Mouse (Mus musculus): ENCODE measurements at regions not wholly inside any gene's neighbourhood (a gene's known extent, or its start where the extent isn't known, plus 50 kb on each side); places are given as distances from the start of the nearest gene placed in this dataset.

- DNase-seq = no peak
Measured at GRCm38 (mm10) chr17:88910144-88910543, 118.4 kb upstream of the Lhcgr start.

GRCm38 (mm10) chr17:88901742-88902141 is 110.0 kb upstream of the Lhcgr start:
- DNase-seq = no peak

- no peak for DNase-seq
Measured at GRCm38 (mm10) chr17:88900904-88901303, 109.1 kb upstream of the Lhcgr start.

- DNase-seq = no peak
Measured at GRCm38 (mm10) chr17:88898705-88899668, 107.2 kb upstream of the Lhcgr start.

GRCm38 (mm10) chr17:88893451-88893850 is 101.7 kb upstream of the Lhcgr start:
- DNase-seq = no peak

GRCm38 (mm10) chr17:88885526-88885925 is 93.7 kb upstream of the Lhcgr start:
- no peak for DNase-seq

- DNase-seq = no peak
Measured at GRCm38 (mm10) chr17:88879736-88880135, 87.9 kb upstream of the Lhcgr start.

- no peak for DNase-seq
Measured at GRCm38 (mm10) chr17:88870342-88870985, 78.7 kb upstream of the Lhcgr start.

GRCm38 (mm10) chr17:88864631-88865030 is 72.8 kb upstream of the Lhcgr start:
- no peak for DNase-seq

GRCm38 (mm10) chr17:88864214-88864613 is 72.4 kb upstream of the Lhcgr start:
- no peak for DNase-seq

GRCm38 (mm10) chr17:88861128-88861527 is 69.3 kb upstream of the Lhcgr start:
- peak; percentile 29 for DNase-seq

GRCm38 (mm10) chr17:88860576-88860975 is 68.8 kb upstream of the Lhcgr start:
- no peak for DNase-seq

- DNase-seq = peak; percentile 68
Measured at GRCm38 (mm10) chr17:88858666-88859065, 66.9 kb upstream of the Lhcgr start.

- DNase-seq = no peak
Measured at GRCm38 (mm10) chr17:88847255-88847654, 55.5 kb upstream of the Lhcgr start.

GRCm38 (mm10) chr17:88845278-88845677 is 53.5 kb upstream of the Lhcgr start:
- DNase-seq = no peak
